Mouse (Mus musculus): ENCODE results near the gene Xrcc1.

DNA sequence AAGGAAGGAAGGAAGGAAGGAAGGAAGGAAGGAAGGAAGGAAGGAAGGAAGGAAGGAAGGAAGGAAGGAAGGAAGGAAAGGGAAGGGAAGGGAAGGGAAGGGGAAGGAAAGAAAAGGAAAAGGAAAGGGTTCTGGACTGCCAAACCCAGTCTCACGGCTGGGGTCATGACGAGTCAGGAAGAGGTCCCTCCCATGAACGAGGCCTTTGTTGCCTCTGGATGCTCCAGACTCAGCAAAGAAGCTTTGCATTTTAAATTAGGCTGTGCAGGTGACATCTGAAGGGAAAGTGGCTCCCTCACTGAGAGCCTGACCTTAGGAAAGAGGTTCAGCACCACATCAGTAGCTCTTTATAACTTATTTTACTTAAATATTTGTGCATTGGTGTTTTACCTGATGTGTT is 27.0 kb upstream of the Xrcc1 start:
- TF ChIP-seq CTCF (IDR thresholded peaks at IDR 0.05; ENCODE audit: low read depth, low read length) (no peak), POLR2A (IDR thresholded peaks at IDR 0.05; ENCODE audit: borderline replicate concordance, low read depth, low read length) (no peak)

Measured in bone marrow macrophage, adult 2 months (primary cell).